Mouse (Mus musculus): ENCODE results near the gene Sirpb1c. TPM values are rescaled to one million over a fixed set of nuclear protein-coding genes. Genes with fewer than 3 reads are reported as not detected.

The Sirpb1c gene
- polyA plus RNA-seq (2012; rRNA removed): 0.14 and 0.17 TPM in 2 replicates

GRCm38 (mm10) chr3:15848280-15848679 lies at the start of gene Sirpb1c:
TSS of gene Sirpb1c (minus strand) at chr3:15848528.

Other genes with a start within 250 kb of the Sirpb1c start
- not detected in 2 replicates for gene Gm5150, start 157.9 kb upstream of the Sirpb1c start, polyA plus RNA-seq (2012; rRNA removed)